Mouse (Mus musculus) lung, adult 2 months (tissue): ENCODE results near the gene Tmem185b. TPM values are rescaled to one million over a fixed set of nuclear protein-coding genes. Genes with fewer than 3 reads are reported as not detected.

Source experiments
- DNase-seq: peaks from one replicate; pipeline ENCODE4 v3.0.0; 2022
- H3K4me1 ChIP-seq: fragments of 200-500 bp; 2 replicates; pipeline ENCODE4 v1.6.1; 2011; ENCODE audit warnings: low read length; ENCODE audit not compliant: control insufficient read depth, insufficient read depth
- H3K4me3 ChIP-seq: fragments of 200-500 bp; replicated peaks from 2 replicates; pipeline ENCODE3; 2011; ENCODE audit warnings: low read depth, mild to moderate bottlenecking, control low read depth, low read length; ENCODE audit errors: extremely low read depth
- CTCF ChIP-seq: fragments of 200-500 bp; IDR thresholded peaks from 2 replicates; pipeline ENCODE4 v1.5.1; 2011; ENCODE audit warnings: mild to moderate bottlenecking, low read length, control low read depth; ENCODE audit not compliant: insufficient read depth
- POLR2A ChIP-seq: fragments of 200-500 bp; IDR thresholded peaks from 2 replicates; pipeline ENCODE4 v1.6.1; 2011; ENCODE audit warnings: low read depth, mild to moderate bottlenecking, control low read depth, low read length, borderline replicate concordance; ENCODE audit errors: extremely low read depth
- WGBS: fragments of 180-500 bp; shearing (Covaris S2); methylation state at CpG from one replicate; pipeline ENCODE4 v1.1.7; 2018; 5-methylcytosine and 5-hydroxymethylcytosine counted together
- polyA plus RNA-seq: library from polyadenylated mRNA; depleted of rRNA; stranded (reverse); fragments of >200 nt; gene quantifications from 2 replicates; pipeline ENCODE4 v1.2.3, GENCODE M21; 2012

Tmem185b gene
- polyA plus RNA-seq, 1 experiment, result 20.6 TPM

- Histone ChIP-seq H3K4me3 (no peak overlapping the region), H3K4me1 (peaks cover 24% of the 10 kb centered on the region)
- 53% methylated on average over 8 of the region's 8 CpGs for WGBS
- DNase-seq, result no peak
- no peak for TF ChIP-seq POLR2A
- no peak for TF ChIP-seq CTCF
Observed at GRCm38 (mm10) chr1:119501881-119502280, 24.1 kb upstream of the Tmem185b start.

GRCm38 (mm10) chr1:119502729-119503128 lies 23.2 kb upstream of the Tmem185b start:
- no peak for TF ChIP-seq POLR2A
- no peak for TF ChIP-seq CTCF
- no peak overlapping the region for H3K4me3 ChIP-seq
- 73% methylated on average over 11 of the region's 11 CpGs for WGBS
- H3K4me1 ChIP-seq, result peaks cover 21% of the 10 kb centered on the region
- no peak for DNase-seq

GRCm38 (mm10) chr1:119503181-119503580 lies 22.8 kb upstream of the Tmem185b start:
- WGBS, result 37% methylated on average over 3 of the region's 3 CpGs
- TF ChIP-seq POLR2A (no peak), CTCF (no peak)
- DNase-seq, result no peak
- H3K4me3 ChIP-seq, result peak overlapping the region; percentile 28
- peaks cover 21% of the 10 kb centered on the region for H3K4me1 ChIP-seq

GRCm38 (mm10) chr1:119503808-119504207 lies 22.2 kb upstream of the Tmem185b start:
- TF ChIP-seq POLR2A (no peak), CTCF (no peak)
- no peak for DNase-seq
- peak overlapping the region; percentile 81 for H3K4me3 ChIP-seq
- H3K4me1 ChIP-seq, result peaks cover 16% of the 10 kb centered on the region
- WGBS, result 3% methylated on average over 5 of the region's 5 CpGs

GRCm38 (mm10) chr1:119504260-119505062 lies 21.5 kb upstream of the Tmem185b start, which contains the start of gene Ralb:
Ralb (minus strand) TSS chr1:119504794.
- TF ChIP-seq POLR2A (peak; percentile 70; the same call in 1 of the 2 replicates), CTCF (no peak)
- peak within 1 kb of the TSS; percentile 81 for H3K4me3 ChIP-seq
- WGBS, result under 1% methylated on average over 57 of the region's 57 CpGs
- DNase-seq, result peak; percentile 96
- peaks cover 20% of the 10 kb centered on the region for H3K4me1 ChIP-seq

GRCm38 (mm10) chr1:119505951-119506350 lies 20.0 kb upstream of the Tmem185b start:
- WGBS, result 71% methylated on average over 3 of the region's 3 CpGs
- no peak overlapping the region for H3K4me3 ChIP-seq
- TF ChIP-seq POLR2A (no peak), CTCF (no peak)
- H3K4me1 ChIP-seq, result peaks cover 22% of the 10 kb centered on the region
- no peak for DNase-seq

- Histone ChIP-seq H3K4me3 (no peak overlapping the region), H3K4me1 (peaks cover 13% of the 10 kb centered on the region)
- no peak for DNase-seq
- no peak for TF ChIP-seq POLR2A
- no peak for TF ChIP-seq CTCF
- 21% methylated on average over 4 of the region's 4 CpGs for whole genome bisulfite sequencing
Observed at GRCm38 (mm10) chr1:119508548-119508947, 17.4 kb upstream of the Tmem185b start.

GRCm38 (mm10) chr1:119509474-119509873 lies 16.5 kb upstream of the Tmem185b start:
- Histone ChIP-seq H3K4me1 (peaks cover 11% of the 10 kb centered on the region), H3K4me3 (no peak overlapping the region)
- 75% methylated on average over 7 of the region's 7 CpGs for WGBS
- DNase-seq, result no peak
- TF ChIP-seq POLR2A, result no peak
- no peak for TF ChIP-seq CTCF

- Histone ChIP-seq H3K4me3 (no peak overlapping the region), H3K4me1 (peaks cover 8% of the 10 kb centered on the region; the same call in 1 of the 2 replicates)
- no peak for DNase-seq
- TF ChIP-seq POLR2A (no peak), CTCF (no peak)
- WGBS, result 47% methylated on average over 9 of the region's 9 CpGs
Observed at GRCm38 (mm10) chr1:119510409-119510808, 15.6 kb upstream of the Tmem185b start.

- no peak for DNase-seq
- 55% methylated on average over 8 of the region's 8 CpGs for WGBS
Observed at GRCm38 (mm10) chr1:119510857-119511256, 15.1 kb upstream of the Tmem185b start.

More at GRCm38 (mm10) chr1:119510857-119511256, 15.1 kb upstream of the Tmem185b start:
- H3K4me3 ChIP-seq, result no peak overlapping the region
- H3K4me1 ChIP-seq, result peaks cover 8% of the 10 kb centered on the region; the same call in 1 of the 2 replicates
- TF ChIP-seq POLR2A, result no peak
- no peak for TF ChIP-seq CTCF
